Mouse (Mus musculus) stomach, embryonic 14.5 days (tissue): ENCODE measurements around the gene Runx2. TPM values are rescaled to one million over a fixed set of nuclear protein-coding genes. Genes with fewer than 3 reads are reported as not detected.

Source experiments
- ATAC-seq: fragments of 200-750 bp; cut with Nextera tagmentation; 2 replicates; pipeline ENCODE4 v1.8.0; 2017; ENCODE audit warnings: low read depth, moderate TSS enrichment; ENCODE audit not compliant: insufficient number of reproducible peaks, insufficient read depth, low FRiP score
- H3K27ac ChIP-seq: fragments of 300-500 bp; sonication (generic); 2 replicates; pipeline ENCODE4 v1.5.1; 2014; ENCODE audit warnings: mild to moderate bottlenecking, low read length, moderate library complexity, mixed read lengths
- H3K27me3 ChIP-seq: fragments of 300-500 bp; sonication (generic); 2 replicates; pipeline ENCODE4 v1.6.1; 2014; ENCODE audit warnings: low read length, control low read depth, mixed read lengths; ENCODE audit not compliant: control insufficient read depth, insufficient read depth
- H3K36me3 ChIP-seq: fragments of 300-500 bp; sonication (generic); 2 replicates; pipeline ENCODE4 v1.6.1; 2014; ENCODE audit warnings: mild to moderate bottlenecking, control low read depth, low read length, moderate library complexity, mixed read lengths; ENCODE audit not compliant: control insufficient read depth, insufficient read depth
- H3K4me1 ChIP-seq: fragments of 300-500 bp; sonication (generic); 2 replicates; pipeline ENCODE4 v1.6.1; 2014; ENCODE audit warnings: low read length, control low read depth, mixed read lengths; ENCODE audit not compliant: control insufficient read depth, insufficient read depth
- H3K4me2 ChIP-seq: fragments of 300-500 bp; sonication (generic); replicated peaks from 2 replicates; pipeline ENCODE4 v1.6.1; 2014; ENCODE audit warnings: low read depth, low read length, control low read depth
- H3K4me3 ChIP-seq: fragments of 300-500 bp; sonication (generic); 2 replicates; pipeline ENCODE4 v1.5.1; 2014; ENCODE audit warnings: low read depth, low read length, control low read depth
- H3K9ac ChIP-seq: fragments of 300-500 bp; sonication (generic); replicated peaks from 2 replicates; pipeline ENCODE4 v1.6.1; 2014; ENCODE audit warnings: low read depth, mild to moderate bottlenecking, control low read depth, low read length, moderate library complexity, mixed read lengths
- H3K9me3 ChIP-seq: fragments of 300-500 bp; sonication (generic); 2 replicates; pipeline ENCODE4 v1.6.1; 2016; ENCODE audit warnings: low read depth, low read length, control low read depth; ENCODE audit not compliant: control insufficient read depth
- WGBS: fragments of 180-500 bp; shearing (Covaris S2); extraction: QIAGEN DNeasy Blood & Tissue Kit; methylation state at CpG from one replicate; pipeline ENCODE4 v1.1.7; 2014; 5-methylcytosine and 5-hydroxymethylcytosine counted together
- polyA plus RNA-seq: library from polyadenylated mRNA; unstranded; fragments of >200 nt; fragmentation: Nextera tagmentation; extraction: Ambion mirVana; gene quantifications from 2 replicates; pipeline ENCODE4 v1.2.1, GENCODE M21; 2014

The Runx2 gene
- polyA plus RNA-seq, 1 experiment from 2014 or later, result 1.00 TPM

DNA sequence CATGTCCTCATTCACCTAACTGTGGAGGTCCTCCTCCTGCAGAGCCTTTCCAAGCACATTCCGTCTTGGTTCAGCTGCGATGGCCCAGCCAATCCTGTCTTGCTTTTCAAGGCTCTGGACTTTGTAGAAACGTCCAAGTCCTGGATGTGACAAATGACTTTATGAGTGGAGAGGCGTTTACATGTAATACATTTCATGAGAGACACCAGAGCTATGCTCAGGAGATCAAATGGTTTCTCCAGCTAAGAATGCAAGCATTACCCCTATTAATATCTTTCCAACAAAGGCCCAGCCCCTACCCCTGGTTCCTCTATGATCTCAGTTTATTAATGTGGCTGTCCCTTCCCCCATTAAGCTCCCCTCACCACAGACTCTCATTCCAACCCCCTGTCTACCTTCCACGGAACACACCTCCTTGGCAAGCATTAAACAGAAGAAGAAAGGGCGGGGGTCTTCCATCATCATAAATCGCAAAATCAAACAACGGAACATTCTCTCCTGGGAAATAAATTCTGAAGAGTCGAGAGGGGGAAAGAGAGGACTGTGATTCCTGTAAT is 364.6 kb downstream of the Runx2 start:
- 0 out of 2 replicates have a peak, but pooled peaks cover 4% of the 10 kb centered on the region for H3K4me1 ChIP-seq
- no peak overlapping the region for H3K4me3 ChIP-seq
- H3K9ac ChIP-seq, result no peak overlapping the region
- H3K27ac ChIP-seq, result no peak overlapping the region
- H3K36me3 ChIP-seq, result no peaks in the 10 kb centered on the region
- 27% methylated on average over 9 of the region's 9 CpGs for WGBS
- ATAC-seq, result peak; percentile 72; the same call in 1 of the 2 replicates
- no peaks in the 10 kb centered on the region for H3K27me3 ChIP-seq
- no peaks in the 10 kb centered on the region for H3K9me3 ChIP-seq
- H3K4me2 ChIP-seq, result no peak overlapping the region

Other genes with a start within 250 kb of the Runx2 start
- gene Supt3, start 37.6 kb downstream of the Runx2 start, polyA plus RNA-seq, result 27.0 and 27.5 TPM in 2 replicates